Mouse (Mus musculus) retina, adult 2 months (tissue): Measurements from ENCODE around the gene Clcnkb.

Experiments used
- DNase-seq: peaks from one replicate; pipeline ENCODE4 v3.0.0-alpha.2; 2012; ENCODE audit warnings: low read depth, low spot score

Gene Clcnkb

DNA sequence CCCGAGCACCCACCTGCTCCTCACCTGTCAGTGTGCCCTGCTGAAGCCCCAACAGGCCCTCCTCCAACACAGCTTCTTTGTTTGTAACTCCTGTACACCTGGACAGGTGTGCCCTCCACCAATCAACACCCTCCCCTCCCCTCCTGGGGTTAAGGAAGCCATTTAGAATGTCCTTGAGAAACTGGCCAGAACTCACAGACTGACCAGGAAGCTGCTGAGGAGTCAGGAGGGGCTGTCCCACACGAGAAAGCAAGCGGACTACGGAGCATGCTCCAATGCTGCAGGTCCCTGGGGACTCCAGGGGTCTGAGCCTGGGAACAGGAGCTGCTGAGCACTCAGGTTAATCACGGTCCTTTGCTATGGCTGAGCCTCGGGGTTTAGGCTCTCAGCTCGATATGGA, at the start of gene Clcnkb:
Gene Clcnkb, minus strand, starts transcription at position 91 of the 400 bp plus-strand sequence.
- no peak for DNase-seq

DNA sequence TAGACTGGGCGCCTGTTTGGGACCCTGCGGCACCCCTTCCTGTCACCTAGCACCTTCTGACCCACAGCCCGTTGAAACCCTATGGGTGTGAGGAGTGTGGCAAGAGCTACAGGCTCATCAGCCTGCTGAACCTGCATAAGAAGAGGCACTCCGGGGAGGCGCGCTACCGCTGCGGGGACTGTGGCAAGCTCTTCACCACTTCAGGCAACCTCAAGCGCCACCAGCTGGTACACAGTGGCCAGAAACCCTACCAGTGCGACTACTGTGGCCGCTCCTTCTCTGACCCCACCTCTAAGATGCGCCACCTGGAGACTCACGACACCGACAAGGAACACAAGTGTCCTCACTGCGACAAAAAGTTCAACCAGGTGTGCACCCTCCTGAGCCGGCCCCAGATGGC, 48.9 kb upstream of the Clcnkb start:
- no peak for DNase-seq

DNA sequence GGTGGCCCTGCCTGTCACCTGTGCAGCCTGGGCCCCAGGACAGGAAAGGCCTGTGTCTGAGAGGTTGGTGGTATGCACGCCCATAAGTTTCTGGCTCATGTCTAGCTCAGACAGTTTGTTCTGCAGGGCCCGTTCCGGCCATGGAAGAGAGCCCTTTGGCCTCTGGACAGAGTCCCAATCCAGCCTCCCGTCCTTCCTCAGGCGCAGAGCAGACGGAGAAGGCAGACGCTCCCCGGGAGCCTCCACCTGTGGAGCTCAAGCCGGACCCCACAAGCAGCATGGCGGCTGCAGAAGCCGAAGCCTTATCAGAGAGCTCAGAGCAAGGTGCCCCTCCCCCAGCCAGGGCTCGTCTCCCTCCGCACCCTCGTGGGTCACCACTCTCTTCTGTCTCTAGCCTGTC, 47.7 kb upstream of the Clcnkb start:
- no peak for DNase-seq

DNA sequence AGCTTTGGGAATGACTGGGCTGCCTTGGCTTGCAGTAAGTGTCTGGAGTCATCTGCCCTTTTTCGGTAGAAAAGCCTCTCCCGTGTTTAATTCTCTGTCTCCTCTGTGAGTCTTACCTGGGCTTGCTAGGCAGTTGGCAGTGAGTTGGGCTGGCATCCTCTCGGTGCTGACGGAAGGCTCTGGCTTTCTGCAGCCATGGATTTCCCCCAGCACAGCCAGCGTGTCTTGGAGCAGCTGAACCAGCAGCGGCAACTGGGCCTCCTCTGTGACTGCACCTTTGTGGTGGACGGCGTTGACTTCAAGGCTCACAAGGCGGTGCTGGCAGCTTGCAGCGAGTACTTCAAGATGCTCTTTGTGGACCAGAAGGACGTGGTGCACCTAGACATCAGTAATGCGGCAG, 45.8 kb upstream of the Clcnkb start:
- no peak for DNase-seq

DNA sequence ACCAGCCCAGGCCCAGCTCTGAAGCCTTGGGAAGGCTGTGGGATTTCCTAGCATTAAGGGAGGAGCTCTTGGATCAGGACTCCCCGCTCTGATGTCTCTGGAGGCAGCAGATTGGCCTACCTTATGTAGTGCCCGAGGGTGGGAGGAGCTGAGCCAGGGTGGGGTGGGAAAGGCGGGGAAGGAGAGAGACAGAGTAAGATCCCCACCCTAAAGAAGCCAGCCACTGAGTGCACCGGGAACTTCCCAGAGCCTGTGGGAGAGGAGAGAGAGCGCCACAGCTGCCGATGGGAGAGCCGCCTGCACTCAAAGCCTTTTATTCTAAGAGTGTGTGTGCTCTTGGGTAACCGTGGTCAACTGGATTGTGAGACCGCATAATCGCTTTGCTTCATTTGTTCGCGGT, 45.3 kb upstream of the Clcnkb start:
- no peak for DNase-seq

DNA sequence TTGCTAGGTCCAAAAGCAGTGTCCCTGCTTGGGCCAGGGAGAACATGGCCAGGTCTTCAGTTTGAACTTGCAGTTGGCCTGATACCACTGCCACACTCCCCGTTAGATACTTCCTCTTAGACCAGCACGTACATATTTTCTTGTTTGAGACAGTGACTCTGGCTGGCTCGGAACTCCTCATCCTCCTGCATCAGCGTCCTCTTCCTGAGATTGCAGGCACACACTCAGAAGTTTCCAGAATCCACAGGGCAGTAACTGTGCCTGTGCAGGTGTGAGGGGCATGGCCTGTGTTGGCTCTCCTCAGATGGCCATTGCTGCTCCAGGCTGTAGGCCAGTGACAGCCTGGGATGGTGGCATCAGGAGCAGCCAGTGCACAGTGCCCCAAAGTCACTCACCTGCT, 44.7 kb upstream of the Clcnkb start:
- DNase-seq: no peak

DNA sequence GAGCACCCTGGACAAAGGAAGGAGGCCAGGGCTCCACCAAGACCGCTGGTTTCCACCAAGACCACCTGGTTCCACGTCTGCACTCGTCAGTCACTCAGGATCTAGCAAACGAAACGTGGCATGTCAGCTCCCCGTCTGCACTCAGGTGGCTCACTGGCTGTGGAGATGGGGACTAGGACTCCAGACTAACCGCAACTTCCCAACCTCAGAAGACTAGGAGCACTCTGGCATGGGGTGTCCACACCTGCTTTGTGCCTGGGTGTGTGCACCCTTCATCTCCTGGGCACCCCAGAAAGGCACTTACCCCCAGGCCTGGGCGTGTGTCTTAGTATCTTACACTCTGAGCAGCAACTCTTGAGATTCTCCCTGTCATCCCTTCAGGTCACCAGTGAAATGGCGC, 44.0 kb upstream of the Clcnkb start:
- DNase-seq: no peak

DNA sequence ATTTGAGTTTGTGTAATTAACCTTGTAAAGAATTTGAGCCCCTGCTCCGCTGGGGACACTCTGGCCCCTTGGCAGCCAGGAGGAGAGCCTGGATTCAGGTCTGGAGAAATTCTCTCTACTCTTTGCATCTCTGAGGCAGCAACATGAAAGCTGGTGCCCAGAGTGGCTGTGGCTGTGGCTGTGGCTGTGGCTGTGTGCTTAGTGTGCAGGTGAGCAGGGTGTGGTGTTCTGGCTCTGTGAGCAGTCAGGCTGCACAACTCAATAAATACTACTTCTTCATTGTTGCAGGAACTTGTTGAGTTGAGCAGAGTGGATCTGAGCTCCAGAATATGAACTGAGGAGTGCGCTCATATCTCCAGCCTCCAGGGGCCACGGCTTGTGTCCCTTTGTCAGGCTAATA, 43.1 kb upstream of the Clcnkb start:
- no peak for DNase-seq

DNA sequence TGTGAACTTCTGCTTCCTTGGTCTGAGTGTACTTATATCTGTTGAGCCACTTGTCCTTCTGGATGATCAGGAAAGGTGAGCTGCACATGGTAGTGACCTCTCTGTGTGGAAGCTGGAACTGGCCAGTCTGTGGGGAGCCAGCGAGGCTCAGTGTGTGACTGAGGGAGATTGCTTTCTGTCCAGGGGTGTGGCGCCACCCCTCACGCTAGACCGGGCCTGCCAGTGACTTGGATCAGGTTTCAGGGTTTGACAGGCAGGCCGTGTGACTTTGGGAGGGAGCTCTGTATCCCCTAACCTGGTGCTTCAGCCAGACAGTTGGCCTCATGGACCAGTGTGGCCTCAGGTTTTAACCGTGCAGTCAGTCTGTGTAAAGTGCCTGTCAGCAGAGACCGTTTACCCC, 42.4 kb upstream of the Clcnkb start:
- DNase-seq: no peak

DNA sequence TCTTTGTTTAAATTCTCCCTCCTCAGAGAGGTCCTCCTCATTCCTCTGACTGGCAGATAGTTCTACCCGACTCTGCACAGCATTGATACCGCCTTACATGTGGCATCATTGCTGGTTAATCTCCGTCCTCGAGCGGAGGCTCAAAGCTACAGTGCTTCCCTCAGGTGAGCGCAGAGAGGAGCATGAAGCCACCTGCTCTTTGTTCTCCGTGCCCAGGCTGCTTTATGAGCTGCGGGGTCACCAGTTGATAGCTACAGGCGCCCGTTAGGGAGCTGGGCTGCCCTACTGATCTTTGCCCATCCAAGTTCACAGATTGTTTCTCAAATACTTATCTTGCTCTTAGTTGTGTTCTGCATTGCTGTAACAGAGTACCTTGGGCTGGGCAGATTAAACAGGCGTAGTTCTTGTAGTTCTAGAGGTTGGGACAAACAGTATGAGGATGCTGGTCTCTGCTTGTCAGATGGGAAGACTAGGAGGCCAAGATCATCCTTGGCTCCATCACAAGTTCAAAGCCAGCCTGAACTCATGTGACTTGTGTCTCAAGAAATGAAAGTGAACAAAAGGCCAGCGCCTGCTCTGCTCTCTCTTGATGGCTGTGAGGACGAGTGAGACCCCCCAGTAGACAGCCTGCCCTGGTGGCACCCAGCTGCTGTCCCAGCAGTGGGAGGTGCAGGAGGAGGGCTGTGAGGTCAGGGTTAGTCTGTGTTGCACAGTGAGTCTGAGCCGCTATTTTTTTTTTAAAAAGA, 40.6 kb upstream of the Clcnkb start:
- no peak for DNase-seq

DNA sequence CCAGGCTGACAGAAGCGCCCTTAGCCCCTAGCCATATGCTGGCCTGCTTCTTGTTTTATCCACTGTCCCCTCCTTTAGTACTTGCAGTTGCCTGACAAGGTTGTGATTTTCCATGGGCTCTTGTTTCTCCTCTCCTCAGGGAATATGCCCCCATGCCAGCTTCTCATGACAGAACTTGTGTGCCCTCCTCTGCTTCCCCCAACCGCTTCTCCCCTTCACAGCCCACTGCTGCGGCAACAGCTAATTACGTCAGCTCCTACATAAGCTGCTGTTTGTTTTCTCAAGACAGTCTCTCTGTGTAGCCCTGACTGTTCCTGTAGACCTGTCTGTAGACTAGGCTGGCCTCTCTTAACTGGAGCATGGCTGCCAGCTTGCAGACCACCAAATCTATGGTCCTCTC, 39.7 kb upstream of the Clcnkb start:
- no peak for DNase-seq

DNA sequence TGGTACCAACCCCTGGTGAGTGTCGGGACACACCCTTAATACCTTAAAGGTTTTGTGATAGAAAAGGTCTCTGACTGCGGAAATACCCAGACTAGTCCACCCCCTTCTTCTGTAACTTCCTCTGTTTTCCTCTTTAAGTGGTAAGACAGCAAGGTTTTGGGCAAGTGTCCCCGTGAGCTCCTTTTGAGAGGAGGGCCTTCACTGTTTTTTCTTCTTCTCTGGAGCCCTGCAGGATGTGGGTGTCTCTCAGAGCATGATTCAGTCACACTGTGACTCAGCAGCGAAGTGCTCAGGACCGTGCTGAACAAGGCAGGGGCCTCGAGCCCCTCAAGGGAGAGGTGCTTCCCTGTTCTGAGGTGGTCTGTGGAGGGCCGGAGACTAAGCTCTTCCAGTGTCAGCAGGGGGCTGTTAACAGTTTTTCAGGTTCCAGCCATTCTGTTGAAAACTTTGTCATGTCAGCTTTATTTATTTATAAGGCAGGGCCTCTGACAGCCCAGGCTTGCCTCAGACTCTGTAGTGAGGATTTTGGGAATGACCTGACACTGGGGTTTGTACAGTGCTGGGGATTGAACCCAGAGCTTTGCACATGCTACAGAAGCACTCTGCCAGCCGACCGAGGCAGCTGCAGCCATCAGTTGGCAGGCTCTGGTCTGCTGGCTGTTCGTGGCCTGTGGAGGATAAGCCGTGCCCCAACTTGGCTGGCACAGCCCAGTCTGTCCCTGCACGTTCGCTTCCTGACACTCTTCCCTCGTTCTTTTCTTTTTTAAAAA, 39.0 kb upstream of the Clcnkb start:
- DNase-seq: no peak

DNA sequence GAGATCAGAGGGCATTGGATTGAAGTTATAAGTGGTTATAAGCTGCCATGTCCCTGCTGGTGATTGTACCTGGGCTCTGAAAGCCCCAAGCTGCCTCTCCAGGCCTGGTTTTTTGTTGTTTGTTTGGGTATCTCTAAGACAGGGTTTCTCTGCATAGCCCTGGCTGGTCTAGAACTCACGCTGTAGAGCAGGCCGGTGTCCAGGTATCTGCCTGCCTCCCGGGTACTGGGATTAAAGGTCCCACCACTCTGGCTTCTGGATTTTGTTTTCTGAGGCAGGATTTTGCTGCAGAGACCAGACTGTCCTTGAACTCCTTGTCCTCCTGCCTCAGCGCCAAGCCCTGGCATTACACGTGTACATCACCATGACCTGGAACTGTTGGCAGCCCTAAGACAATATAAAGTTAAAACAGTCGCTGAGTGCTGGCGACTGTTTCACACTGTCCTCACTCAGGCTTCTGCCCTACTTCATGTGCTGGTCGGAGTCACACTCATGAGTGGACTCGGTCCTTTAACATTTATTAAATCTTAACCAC, 36.2 kb upstream of the Clcnkb start:
- no peak for DNase-seq

DNA sequence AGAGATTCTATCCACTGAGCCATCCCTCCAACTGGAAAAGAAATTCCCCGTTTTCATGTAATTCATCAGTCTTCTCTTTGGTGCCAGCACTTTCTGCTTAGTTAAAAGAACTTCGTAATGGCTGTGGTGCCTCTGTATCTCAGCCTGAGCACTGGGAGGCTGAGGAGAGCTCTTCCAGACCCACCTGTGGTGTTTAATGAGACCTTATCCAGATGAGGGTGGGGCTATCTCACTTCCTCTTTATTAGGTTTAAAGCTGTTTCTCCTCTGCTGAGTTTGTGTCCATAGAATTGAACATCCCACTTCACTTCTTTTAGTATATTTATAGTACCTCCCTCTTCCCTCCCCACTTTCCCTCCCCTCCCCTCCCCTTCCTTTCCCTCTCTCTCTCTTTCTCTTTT, 35.4 kb upstream of the Clcnkb start:
- no peak for DNase-seq

DNA sequence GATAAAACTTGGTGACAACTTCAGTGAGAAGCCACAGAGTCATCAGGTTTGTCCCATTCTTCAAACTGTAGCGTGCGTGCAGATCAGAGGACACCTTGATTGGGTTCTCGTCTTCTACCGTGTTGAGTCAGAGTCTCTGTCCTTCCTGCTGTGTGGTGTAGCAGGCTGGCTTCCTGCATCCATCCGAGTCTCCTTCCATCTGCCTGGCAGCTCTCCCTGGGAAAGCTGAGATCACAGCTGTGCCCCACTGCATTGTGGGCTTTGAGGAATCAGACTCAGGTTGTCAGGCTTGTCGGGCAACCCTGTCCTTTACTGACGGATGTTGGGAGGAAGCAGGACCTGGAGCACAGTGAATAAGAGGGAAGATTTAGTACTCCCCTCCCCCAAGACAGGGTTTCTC, 30.4 kb upstream of the Clcnkb start:
- no peak for DNase-seq

DNA sequence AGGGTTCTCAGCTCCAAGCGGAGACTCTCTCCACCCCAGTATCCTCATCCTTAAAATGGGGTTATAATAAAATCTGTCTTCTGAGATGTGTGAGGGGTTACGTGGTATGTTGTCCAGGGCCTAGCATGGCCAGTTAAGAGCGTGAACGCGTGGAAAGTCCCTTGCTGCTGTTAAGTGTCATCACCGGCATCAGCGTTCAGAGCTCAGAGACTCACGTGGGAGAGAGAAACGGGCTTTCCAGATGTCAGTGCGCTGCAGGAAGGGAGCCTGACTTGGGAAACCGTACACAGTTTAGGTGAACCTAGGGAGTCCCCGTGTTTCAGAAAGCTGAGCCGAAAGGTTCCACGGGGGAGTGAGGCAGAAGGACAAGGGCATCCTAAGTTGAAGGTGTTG, 29.5 kb upstream of the Clcnkb start:
- DNase-seq: no peak

DNA sequence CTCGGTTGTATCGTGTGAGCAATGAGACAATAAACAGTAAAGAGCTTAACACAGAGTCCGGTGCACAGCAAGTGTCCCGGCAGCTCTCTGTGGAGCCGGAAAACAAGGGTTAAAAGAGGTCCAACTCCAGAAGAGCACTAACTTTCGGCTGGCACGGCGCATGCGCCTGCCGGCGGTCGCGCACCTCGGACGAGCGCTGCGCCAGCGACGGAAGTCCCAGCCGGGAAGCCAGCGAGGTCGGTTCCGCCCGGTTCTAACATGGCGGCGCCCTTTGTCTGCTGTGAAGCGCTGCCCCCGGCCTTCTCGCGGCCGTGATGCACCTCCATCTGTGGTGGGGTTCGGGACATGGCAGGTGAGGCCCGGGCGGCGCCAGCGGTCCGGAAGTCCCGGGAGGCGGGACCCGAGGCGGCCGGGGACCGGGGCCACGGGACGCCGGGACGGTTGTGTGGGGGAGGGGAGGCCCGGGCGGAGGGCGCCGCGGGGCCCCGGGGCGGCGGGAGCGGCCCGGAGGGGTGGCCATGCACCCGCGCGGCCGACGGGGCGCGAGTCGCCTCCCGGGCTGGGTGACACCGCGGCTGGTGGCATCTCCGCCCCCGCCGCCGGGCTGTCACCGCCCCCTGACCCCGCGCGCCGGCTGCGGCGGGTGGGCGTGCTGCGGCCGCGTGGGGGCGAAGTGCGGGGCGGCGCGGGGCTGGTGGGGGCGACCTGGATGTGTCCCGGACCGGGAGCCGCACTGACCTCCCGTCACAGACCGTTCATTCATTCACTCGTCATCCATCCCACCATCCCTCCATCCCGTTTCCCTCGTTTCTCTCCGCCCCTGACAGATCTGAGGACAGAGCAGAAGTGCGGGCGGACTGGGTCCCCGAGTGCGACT, 28.9 kb upstream of the Clcnkb start, which contains the start of gene Zbtb17:
Gene Zbtb17, plus strand, starts transcription at position 204 of the 877 bp plus-strand sequence.
- peak; percentile 67 for DNase-seq

DNA sequence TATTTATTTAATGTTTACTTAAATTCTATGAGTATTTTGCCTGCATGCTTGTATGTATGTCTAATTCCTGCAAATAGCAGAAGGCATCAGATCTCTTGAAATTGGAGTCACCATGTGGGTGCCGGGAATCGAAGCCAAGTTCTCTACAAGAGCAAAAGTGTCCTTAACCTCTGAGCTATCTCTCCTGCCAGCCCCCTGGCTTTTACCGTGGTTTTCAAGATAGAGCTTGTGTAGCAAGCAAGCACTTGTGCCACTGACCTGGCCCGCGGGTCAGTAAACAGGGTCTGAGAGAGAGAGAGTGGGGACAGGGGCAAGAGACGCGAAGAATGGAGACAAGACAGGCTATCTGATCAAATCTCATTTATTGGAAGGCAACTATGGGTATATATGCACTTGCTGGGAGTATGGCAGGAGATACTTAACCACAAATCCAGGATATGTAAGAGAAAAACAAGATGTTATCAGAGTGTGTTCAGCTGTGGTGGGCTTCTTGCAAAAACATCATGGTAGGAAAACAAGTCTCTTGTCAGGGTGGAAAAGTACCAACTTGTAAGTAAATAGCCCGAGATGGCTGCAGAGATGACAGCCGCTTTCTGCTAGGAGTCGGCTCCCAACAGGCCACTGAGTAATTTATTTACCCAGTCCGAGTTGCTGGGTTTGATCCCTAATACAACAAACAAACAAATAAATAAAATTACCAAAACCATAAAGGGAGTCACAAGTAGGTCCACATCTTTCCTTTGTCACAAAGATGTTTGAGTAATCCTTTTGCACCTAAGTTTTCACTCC, 28.0 kb upstream of the Clcnkb start:
- no peak for DNase-seq

DNA sequence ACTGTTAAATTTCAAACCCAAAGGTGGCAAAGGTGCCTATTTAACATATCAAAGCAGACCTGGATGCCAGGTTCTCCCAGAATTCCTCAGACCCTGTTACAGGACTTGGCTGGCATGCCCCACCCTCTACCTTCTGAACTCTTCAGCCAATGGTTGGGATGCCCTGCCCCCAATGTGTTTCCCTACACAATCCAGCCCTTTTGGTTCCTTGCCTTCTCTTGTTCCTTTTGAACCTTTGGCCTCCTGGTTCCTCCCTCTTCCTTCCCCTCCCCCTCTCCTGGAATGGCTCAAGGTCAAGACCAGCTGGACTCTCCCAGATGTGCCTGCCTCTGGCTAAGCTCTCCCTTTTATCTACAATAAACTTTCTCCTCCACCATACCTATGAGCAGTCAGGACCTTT, 25.1 kb upstream of the Clcnkb start:
- DNase-seq: no peak

DNA sequence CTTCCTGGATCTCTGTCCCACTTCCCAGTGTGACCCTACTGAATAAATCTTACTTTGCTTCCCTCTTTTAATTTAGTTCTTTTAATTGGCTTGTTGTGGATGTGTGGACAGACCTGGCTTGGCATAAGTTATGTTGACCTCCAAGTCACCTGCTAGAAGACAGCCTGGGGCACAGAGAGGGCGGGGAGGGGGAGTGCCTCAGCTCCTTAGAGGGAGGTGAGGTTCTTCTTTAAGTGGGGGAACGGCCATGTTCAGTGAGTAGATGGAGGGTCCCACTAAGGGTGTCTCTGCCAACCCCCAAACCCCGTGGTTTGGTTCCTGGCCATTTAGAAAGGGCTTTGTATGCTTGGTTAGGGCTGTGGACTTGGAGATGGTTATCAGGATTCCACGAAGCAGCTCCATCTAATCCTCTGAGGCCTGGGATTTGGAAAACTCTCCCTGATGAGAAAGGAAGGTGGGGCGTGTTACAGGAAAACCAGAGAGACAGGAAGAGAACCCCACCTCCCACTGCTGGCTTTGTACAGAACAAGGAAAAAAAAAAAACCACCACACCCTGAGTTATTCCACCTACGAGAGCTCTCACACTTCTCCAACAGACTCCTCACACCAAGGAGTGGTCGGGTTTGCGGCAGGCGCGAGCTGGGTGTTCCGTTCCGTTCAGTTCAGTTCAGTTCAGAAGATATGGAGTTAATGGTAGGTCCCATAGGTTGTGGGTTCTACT, 23.4 kb upstream of the Clcnkb start:
- no peak for DNase-seq

DNA sequence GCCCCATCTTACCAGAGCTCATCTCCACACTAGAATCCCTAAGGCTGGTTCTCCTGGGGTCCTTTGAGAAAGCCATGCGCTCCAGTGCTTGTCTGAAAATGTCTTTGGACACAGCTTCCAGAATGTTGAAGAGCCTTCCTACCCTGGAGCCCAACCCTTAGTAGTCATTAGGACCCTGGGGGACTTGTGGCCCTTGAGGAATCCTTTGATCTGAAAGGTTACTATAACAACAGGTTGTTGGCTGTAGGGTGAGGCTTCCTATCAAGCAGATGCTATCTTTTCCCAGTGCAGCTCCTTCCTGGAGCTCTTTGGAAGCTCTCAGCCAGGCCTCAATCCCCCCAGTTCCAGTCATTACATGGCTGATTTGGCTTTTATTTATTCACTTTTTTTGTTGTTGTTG, 20.2 kb upstream of the Clcnkb start, which contains the start of gene Srarp:
Gene Srarp, minus strand, starts transcription at position 132 of the 400 bp plus-strand sequence.
- no peak for DNase-seq
